Mouse (Mus musculus) embryo, embryonic 11 days (tissue): ENCODE results near the gene Mtrf1l.

Source experiments
- DNase-seq: peaks from one replicate; pipeline ENCODE4 v3.0.0-alpha.2; 2015

Mtrf1l gene

DNA sequence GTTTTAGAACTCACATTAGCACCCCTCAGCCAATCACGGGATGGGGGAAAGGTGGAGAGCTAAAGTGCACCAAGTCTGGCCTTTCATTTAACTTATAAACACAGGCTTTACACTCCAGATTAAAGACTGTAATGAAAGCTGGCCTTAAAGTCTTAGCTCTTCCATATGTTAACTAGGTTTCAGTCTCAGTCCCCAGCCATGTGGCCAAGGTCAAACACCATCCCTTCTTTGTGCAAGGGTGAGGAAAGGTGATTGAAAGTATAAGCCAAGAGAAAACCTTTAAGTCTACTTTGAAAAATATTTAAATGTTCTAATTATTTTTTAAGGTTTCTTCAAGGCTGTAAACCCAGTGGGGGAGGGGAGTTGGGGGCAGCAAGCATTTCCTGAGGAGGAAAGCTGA lies 20.0 kb downstream of the Mtrf1l start:
- peak; percentile 20 for DNase-seq

DNA sequence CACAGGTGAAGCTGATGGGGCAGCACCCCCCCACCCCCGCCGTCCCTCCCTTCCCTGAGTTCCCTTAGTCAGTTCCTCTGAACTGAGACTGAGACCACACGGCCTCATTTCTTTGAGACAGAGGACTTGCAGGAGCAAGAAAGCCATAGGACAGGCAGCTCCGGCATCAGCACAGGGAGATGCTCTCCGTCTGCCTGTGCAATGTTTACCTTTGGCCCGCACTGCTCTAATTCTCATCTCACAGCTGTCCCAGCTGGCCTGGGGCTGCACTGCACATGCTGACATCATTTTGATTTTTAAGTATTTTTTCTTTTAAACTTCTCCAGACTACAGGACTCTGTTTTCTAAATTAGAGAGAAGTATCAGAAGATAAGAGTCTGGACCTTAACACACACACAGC lies 20.8 kb downstream of the Mtrf1l start:
- DNase-seq = peak; percentile 35

DNA sequence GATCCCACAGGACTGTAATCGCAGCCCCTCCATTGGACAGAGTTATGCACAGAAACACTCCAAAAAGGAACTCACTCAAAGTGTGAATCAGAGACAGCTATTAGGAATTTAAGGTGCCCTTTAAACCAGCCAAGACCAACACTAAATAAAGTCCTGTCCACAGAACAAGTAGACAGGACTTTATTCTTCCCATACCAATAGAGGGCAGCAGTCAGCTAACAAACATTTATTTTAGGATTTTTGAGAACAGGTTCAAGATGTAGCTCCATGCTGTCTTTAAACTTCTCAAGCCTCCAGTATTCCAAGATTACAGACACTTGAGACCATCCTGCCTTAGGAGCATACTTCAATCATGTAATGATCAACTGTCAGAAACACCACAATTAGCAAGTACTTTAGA lies 23.2 kb downstream of the Mtrf1l start:
- DNase-seq = peak; percentile 37

DNA sequence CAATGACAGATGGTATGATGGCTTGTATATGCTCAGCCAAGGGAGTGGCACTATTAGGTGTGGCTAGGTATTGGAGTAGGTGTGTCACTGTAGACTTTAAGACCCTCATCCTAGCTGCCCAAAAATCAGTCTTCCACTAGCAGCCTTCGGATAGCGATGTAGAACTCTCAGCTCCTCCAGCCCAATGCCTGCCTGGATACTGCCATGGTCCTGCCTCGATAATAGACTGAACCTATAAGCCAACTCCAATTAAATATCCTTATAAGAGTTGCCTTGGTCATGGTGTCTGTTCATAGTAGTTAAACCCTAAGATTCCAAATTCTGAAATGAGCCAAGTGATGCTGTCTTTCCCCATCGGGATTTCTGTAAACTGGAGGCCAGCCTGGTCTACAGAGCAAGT lies 25.6 kb downstream of the Mtrf1l start:
- no peak for DNase-seq

DNA sequence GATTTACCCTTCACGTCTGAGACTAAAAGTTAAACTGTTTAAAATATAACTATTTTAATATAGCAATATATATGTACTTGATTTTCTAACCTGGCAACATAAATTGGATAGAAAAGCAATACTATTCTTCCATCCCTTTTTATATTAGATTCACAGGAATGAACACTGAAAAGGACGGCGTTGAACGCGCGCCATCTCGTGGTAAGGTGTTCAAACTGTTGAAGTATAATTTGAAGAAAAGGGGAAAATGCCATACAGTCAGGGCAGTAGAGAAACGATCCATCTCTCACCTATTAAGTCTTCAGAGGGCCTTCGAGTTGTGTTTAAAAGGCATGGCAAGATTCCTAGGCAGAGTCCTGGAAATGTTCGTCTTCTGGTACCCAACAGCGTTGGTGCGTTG lies 33.1 kb downstream of the Mtrf1l start:
- peak; percentile 68 for DNase-seq

DNA sequence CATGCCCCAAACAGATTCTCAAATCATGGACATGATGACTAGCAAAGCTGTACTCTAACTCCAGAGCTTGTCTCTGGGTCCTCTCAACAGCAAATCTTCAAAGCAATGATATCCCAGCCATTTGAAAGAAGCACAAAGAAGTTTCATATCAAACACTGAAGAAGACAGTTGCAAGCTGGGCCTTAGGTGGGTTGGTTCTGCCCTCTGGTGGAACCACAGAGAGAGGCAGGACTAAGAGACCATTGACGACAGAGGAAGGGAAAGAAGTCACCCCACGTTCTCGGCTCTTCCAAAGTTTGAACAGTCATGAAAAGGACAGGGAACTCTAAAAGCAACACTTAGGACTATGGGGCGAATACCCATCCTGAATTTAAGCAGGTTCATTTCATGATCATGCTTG lies 36.8 kb downstream of the Mtrf1l start:
- DNase-seq = peak; percentile 36
